Mouse (Mus musculus): ENCODE measurements around the gene Dspp.

Dspp gene

GRCm38 (mm10) chr5:104170412-104170811 is at the start of gene Dspp:
Gene Dspp, plus strand, starts transcription at chr5:104170712.
- no peak for DNase-seq (ENCODE audit: low spot score in 2 of 2)

GRCm38 (mm10) chr5:104124016-104124658 is 46.4 kb upstream of the Dspp start:
- DNase-seq (ENCODE audit: low spot score in 2 of 2): no peak

- DNase-seq (ENCODE audit: low spot score in 2 of 2): no peak
Observed at GRCm38 (mm10) chr5:104126561-104127320, 43.8 kb upstream of the Dspp start.

- no peak for DNase-seq (ENCODE audit: low spot score in 2 of 2)
Observed at GRCm38 (mm10) chr5:104127351-104127750, 43.2 kb upstream of the Dspp start.

- no peak for DNase-seq (ENCODE audit: low spot score in 2 of 2)
Observed at GRCm38 (mm10) chr5:104128281-104129031, 42.1 kb upstream of the Dspp start.

GRCm38 (mm10) chr5:104130891-104131290 is 39.6 kb upstream of the Dspp start:
- no peak for DNase-seq (ENCODE audit: low spot score in 2 of 2)

- DNase-seq (ENCODE audit: low spot score in 2 of 2): no peak
Observed at GRCm38 (mm10) chr5:104131544-104131943, 39.0 kb upstream of the Dspp start.

GRCm38 (mm10) chr5:104133752-104134151 is 36.8 kb upstream of the Dspp start:
- DNase-seq (ENCODE audit: low spot score in 2 of 2): no peak

GRCm38 (mm10) chr5:104137920-104138541 is 32.5 kb upstream of the Dspp start:
- no peak for DNase-seq (ENCODE audit: low spot score in 2 of 2)

- DNase-seq (ENCODE audit: low spot score in 2 of 2): no peak
Observed at GRCm38 (mm10) chr5:104141067-104141466, 29.4 kb upstream of the Dspp start.

GRCm38 (mm10) chr5:104144057-104144456 is 26.5 kb upstream of the Dspp start:
- DNase-seq (ENCODE audit: low spot score in 2 of 2): no peak

GRCm38 (mm10) chr5:104149349-104149748 is 21.2 kb upstream of the Dspp start:
- no peak for DNase-seq (ENCODE audit: low spot score in 2 of 2)

GRCm38 (mm10) chr5:104150196-104150595 is 20.3 kb upstream of the Dspp start:
- no peak for DNase-seq (ENCODE audit: low spot score in 2 of 2)

- DNase-seq (ENCODE audit: low spot score in 2 of 2): no peak
Observed at GRCm38 (mm10) chr5:104157701-104158100, 12.8 kb upstream of the Dspp start.

- DNase-seq (ENCODE audit: low spot score in 2 of 2): no peak
Observed at GRCm38 (mm10) chr5:104158332-104159052, 12.0 kb upstream of the Dspp start.

- no peak for DNase-seq (ENCODE audit: low spot score in 2 of 2)
Observed at GRCm38 (mm10) chr5:104160581-104160980, 9.9 kb upstream of the Dspp start.

- no peak for DNase-seq (ENCODE audit: low spot score in 2 of 2)
Observed at GRCm38 (mm10) chr5:104161390-104161789, 9.1 kb upstream of the Dspp start.

GRCm38 (mm10) chr5:104163536-104163935 is 7.0 kb upstream of the Dspp start:
- no peak for DNase-seq (ENCODE audit: low spot score in 2 of 2)

GRCm38 (mm10) chr5:104173094-104173493 is 2.6 kb downstream of the Dspp start:
- no peak for DNase-seq (ENCODE audit: low spot score in 2 of 2)

GRCm38 (mm10) chr5:104183743-104184142 is 13.2 kb downstream of the Dspp start:
- no peak for DNase-seq (ENCODE audit: low spot score in 2 of 2)

- no peak for DNase-seq (ENCODE audit: low spot score in 2 of 2)
Observed at GRCm38 (mm10) chr5:104187281-104187680, 16.8 kb downstream of the Dspp start.

Measured in spleen, postnatal 36 days (tissue).